Mouse (Mus musculus): ENCODE results near the gene Nrxn3. TPM values are rescaled to one million over a fixed set of nuclear protein-coding genes. Genes with fewer than 3 reads are reported as not detected.
A peak's percentile ranks its signal among the peaks of the same experiment; 100 is the strongest.

Nrxn3 gene
- polyA plus RNA-seq, 1 experiment from 2014 or later: 42.5 TPM

GRCm38 (mm10) chr12:89258879-89259278 is 536.2 kb downstream of the Nrxn3 start:
- WGBS: 82% methylated on average over 3 of the region's 3 CpGs
- Histone ChIP-seq H3K27ac (replicated peaks) (no peak overlapping the region), H3K27me3 (no peaks in the 10 kb centered on the region), H3K4me3 (no peak overlapping the region), H3K9ac (replicated peaks) (no peak overlapping the region), H3K4me1 (peaks cover 6% of the 10 kb centered on the region; the same call in 1 of the 2 replicates), H3K4me2 (replicated peaks) (no peak overlapping the region), H3K36me3 (no peaks in the 10 kb centered on the region), H3K9me3 (no peaks in the 10 kb centered on the region)
- no peak for ATAC-seq (ENCODE audit: low FRiP score, low read depth)

GRCm38 (mm10) chr12:89260076-89260475 is 537.4 kb downstream of the Nrxn3 start:
- no peak overlapping the region for H3K27ac ChIP-seq (replicated peaks)
- H3K27me3 ChIP-seq: no peaks in the 10 kb centered on the region
- no peaks in the 10 kb centered on the region for H3K9me3 ChIP-seq
- peaks cover 6% of the 10 kb centered on the region; the same call in 1 of the 2 replicates for H3K4me1 ChIP-seq
- ATAC-seq (ENCODE audit: low FRiP score, low read depth): no peak
- H3K9ac ChIP-seq (replicated peaks): no peak overlapping the region
- no peak overlapping the region for H3K4me2 ChIP-seq (replicated peaks)
- 93% methylated on average over 24 of the region's 24 CpGs for WGBS
- H3K36me3 ChIP-seq: no peaks in the 10 kb centered on the region
- H3K4me3 ChIP-seq: no peak overlapping the region

- Histone ChIP-seq H3K9ac (replicated peaks) (no peak overlapping the region), H3K27me3 (no peaks in the 10 kb centered on the region), H3K27ac (replicated peaks) (no peak overlapping the region), H3K4me3 (no peak overlapping the region), H3K9me3 (no peaks in the 10 kb centered on the region), H3K36me3 (no peaks in the 10 kb centered on the region), H3K4me2 (replicated peaks) (no peak overlapping the region), H3K4me1 (peaks cover 6% of the 10 kb centered on the region; the same call in 1 of the 2 replicates)
- WGBS: 77% methylated on average over 1 of the region's 1 CpGs
- no peak for ATAC-seq (ENCODE audit: low FRiP score, low read depth)
These were observed 539.6 kb downstream of the Nrxn3 start for GRCm38 (mm10) chr12:89262261-89262660.

- H3K4me1 ChIP-seq: peaks cover 7% of the 10 kb centered on the region
- H3K36me3 ChIP-seq: no peaks in the 10 kb centered on the region
- no peak overlapping the region for H3K27ac ChIP-seq (replicated peaks)
- no peak overlapping the region for H3K4me2 ChIP-seq (replicated peaks)
- H3K9me3 ChIP-seq: no peaks in the 10 kb centered on the region
- WGBS: 51% methylated on average over 6 of the region's 6 CpGs
- no peak overlapping the region for H3K4me3 ChIP-seq
- ATAC-seq (ENCODE audit: low FRiP score, low read depth): peak; percentile 83
- H3K9ac ChIP-seq (replicated peaks): no peak overlapping the region
- no peaks in the 10 kb centered on the region for H3K27me3 ChIP-seq
These were observed 560.0 kb downstream of the Nrxn3 start for GRCm38 (mm10) chr12:89282362-89283343.

- no peak overlapping the region for H3K4me2 ChIP-seq (replicated peaks)
- H3K27ac ChIP-seq (replicated peaks): no peak overlapping the region
- H3K36me3 ChIP-seq: no peaks in the 10 kb centered on the region
- H3K9ac ChIP-seq (replicated peaks): no peak overlapping the region
- no peak overlapping the region for H3K4me3 ChIP-seq
- no peaks in the 10 kb centered on the region for H3K9me3 ChIP-seq
- peaks cover 7% of the 10 kb centered on the region for H3K4me1 ChIP-seq
- ATAC-seq (ENCODE audit: low FRiP score, low read depth): no peak
- H3K27me3 ChIP-seq: no peaks in the 10 kb centered on the region
- WGBS: 86% methylated on average over 3 of the region's 3 CpGs
These were observed 561.7 kb downstream of the Nrxn3 start for GRCm38 (mm10) chr12:89284412-89284811.

- Histone ChIP-seq H3K4me2 (replicated peaks) (no peak overlapping the region), H3K9me3 (no peaks in the 10 kb centered on the region), H3K4me3 (no peak overlapping the region), H3K27me3 (no peaks in the 10 kb centered on the region), H3K9ac (replicated peaks) (no peak overlapping the region), H3K27ac (replicated peaks) (no peak overlapping the region), H3K36me3 (no peaks in the 10 kb centered on the region), H3K4me1 (peaks cover 23% of the 10 kb centered on the region)
- 74% methylated on average over 4 of the region's 4 CpGs for WGBS
- ATAC-seq (ENCODE audit: low FRiP score, low read depth): no peak
These were observed 564.4 kb downstream of the Nrxn3 start for GRCm38 (mm10) chr12:89287037-89287436.

- Histone ChIP-seq H3K4me1 (peaks cover 16% of the 10 kb centered on the region), H3K4me3 (no peak overlapping the region), H3K9ac (replicated peaks) (no peak overlapping the region), H3K36me3 (no peaks in the 10 kb centered on the region), H3K27ac (replicated peaks) (peak overlapping the region; percentile 58), H3K9me3 (no peaks in the 10 kb centered on the region), H3K27me3 (no peaks in the 10 kb centered on the region), H3K4me2 (replicated peaks) (no peak overlapping the region)
- peak; percentile 80 for ATAC-seq (ENCODE audit: low FRiP score, low read depth)
- WGBS: 61% methylated on average over 4 of the region's 4 CpGs
These were observed 567.1 kb downstream of the Nrxn3 start for GRCm38 (mm10) chr12:89289589-89290274.

- Histone ChIP-seq H3K4me1 (peaks cover 16% of the 10 kb centered on the region), H3K9ac (replicated peaks) (no peak overlapping the region), H3K4me3 (no peak overlapping the region), H3K27me3 (no peaks in the 10 kb centered on the region), H3K27ac (replicated peaks) (peak overlapping the region; percentile 47), H3K9me3 (no peaks in the 10 kb centered on the region), H3K36me3 (no peaks in the 10 kb centered on the region), H3K4me2 (replicated peaks) (0 out of 2 replicates have a peak overlapping the region, but pooled peaks have one; percentile 2)
- ATAC-seq (ENCODE audit: low FRiP score, low read depth): peak; percentile 77
- 34% methylated on average over 4 of the region's 4 CpGs for WGBS
These were observed 568.3 kb downstream of the Nrxn3 start for GRCm38 (mm10) chr12:89290736-89291574.

GRCm38 (mm10) chr12:89302011-89302410 is 579.3 kb downstream of the Nrxn3 start:
- no peaks in the 10 kb centered on the region for H3K36me3 ChIP-seq
- H3K9ac ChIP-seq (replicated peaks): no peak overlapping the region
- no peaks in the 10 kb centered on the region for H3K27me3 ChIP-seq
- no peaks in the 10 kb centered on the region for H3K4me1 ChIP-seq
- no peak overlapping the region for H3K27ac ChIP-seq (replicated peaks)
- ATAC-seq (ENCODE audit: low FRiP score, low read depth): peak; percentile 41; the same call in 1 of the 2 replicates
- no peak overlapping the region for H3K4me2 ChIP-seq (replicated peaks)
- no peaks in the 10 kb centered on the region for H3K9me3 ChIP-seq
- WGBS: 46% methylated on average over 4 of the region's 4 CpGs
- no peak overlapping the region for H3K4me3 ChIP-seq

- WGBS: 100% methylated on average over 1 of the region's 1 CpGs
- H3K27me3 ChIP-seq: no peaks in the 10 kb centered on the region
These were observed 587.5 kb downstream of the Nrxn3 start for GRCm38 (mm10) chr12:89310200-89310599.

GRCm38 (mm10) chr12:89312586-89312985 is 589.9 kb downstream of the Nrxn3 start:
- no peaks in the 10 kb centered on the region for H3K4me1 ChIP-seq

More at GRCm38 (mm10) chr12:89310200-89310599, 587.5 kb downstream of the Nrxn3 start:
- no peaks in the 10 kb centered on the region for H3K9me3 ChIP-seq
- H3K9ac ChIP-seq (replicated peaks): no peak overlapping the region
- H3K4me2 ChIP-seq (replicated peaks): no peak overlapping the region
- H3K36me3 ChIP-seq: no peaks in the 10 kb centered on the region
- no peak overlapping the region for H3K27ac ChIP-seq (replicated peaks)
- H3K4me3 ChIP-seq: no peak overlapping the region
- no peaks in the 10 kb centered on the region for H3K4me1 ChIP-seq
- no peak for ATAC-seq (ENCODE audit: low FRiP score, low read depth)

More at GRCm38 (mm10) chr12:89312586-89312985, 589.9 kb downstream of the Nrxn3 start:
- Histone ChIP-seq H3K4me3 (no peak overlapping the region), H3K27ac (replicated peaks) (no peak overlapping the region), H3K4me2 (replicated peaks) (no peak overlapping the region), H3K9ac (replicated peaks) (no peak overlapping the region), H3K36me3 (no peaks in the 10 kb centered on the region), H3K27me3 (no peaks in the 10 kb centered on the region), H3K9me3 (no peaks in the 10 kb centered on the region)
- WGBS: 20% methylated on average over 1 of the region's 1 CpGs
- no peak for ATAC-seq (ENCODE audit: low FRiP score, low read depth)

All from midbrain, embryonic 12.5 days (tissue).